Mouse (Mus musculus) right cerebral cortex, postnatal 10 days (tissue): ENCODE data around the gene Prpmp5.
"Not testable (repeated sequence)": the region's sequence is repeated elsewhere in the genome, so short reads cannot be mapped to it uniquely, and the experiment has no call there.

Experiments
- DNase-seq, 2 experiments: peaks; one replicate each; pipeline ENCODE4 v3.0.0; 2021; ENCODE audit warnings: low spot score in 2 of 2

Prpmp5 gene

GRCm38 (mm10) chr6:132314657-132315056 is at the start of gene Prpmp5:
TSS of gene Prpmp5 (minus strand) at chr6:132314757.
- DNase-seq, result not testable (repeated sequence)

DNA sequence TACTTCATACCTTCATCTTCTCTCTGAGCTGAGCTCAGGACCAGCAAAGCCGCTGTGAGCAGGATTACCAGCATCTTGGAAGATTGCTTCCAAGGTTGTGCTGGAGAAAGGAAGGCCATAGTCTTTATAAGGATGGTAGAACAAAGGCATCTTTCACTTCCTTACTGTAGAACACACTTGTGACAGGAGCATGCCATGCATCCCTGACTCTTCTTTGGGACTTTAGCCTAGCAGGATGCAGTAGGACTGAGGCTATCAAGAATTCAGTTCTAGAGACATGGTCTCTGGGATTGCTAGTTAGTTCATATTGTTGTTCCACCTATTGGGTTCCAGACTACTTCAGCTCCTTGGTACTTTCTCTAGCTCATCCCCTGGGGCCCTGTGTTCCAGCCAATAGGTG is 49.5 kb upstream of the Prpmp5 start, which contains the start of gene Gm8882:
Gene Gm8882 (minus strand): TSS at position 101 of the 400 bp plus-strand sequence.
- DNase-seq, result not testable (repeated sequence)
